Mouse (Mus musculus) cerebellum, adult 2 months (tissue): ENCODE results near the gene Brs3. TPM values are rescaled to one million over a fixed set of nuclear protein-coding genes. Genes with fewer than 3 reads are reported as not detected.

Source experiments
- DNase-seq, 2 experiments: peaks; one replicate each; pipeline ENCODE4 v3.0.0; 2021
- H3K27ac ChIP-seq: fragments of 200-500 bp; 2 replicates; pipeline ENCODE4 v1.5.1; 2012; ENCODE audit warnings: low read length, control low read depth, inconsistent platforms; ENCODE audit not compliant: insufficient read depth
- H3K27me3 ChIP-seq: fragments of 200-500 bp; 2 replicates; pipeline ENCODE4 v1.6.1; 2012; ENCODE audit warnings: inconsistent platforms, mild to moderate bottlenecking, low read length, moderate library complexity; ENCODE audit not compliant: control insufficient read depth, insufficient read depth
- H3K4me1 ChIP-seq: fragments of 200-500 bp; 2 replicates; pipeline ENCODE4 v1.6.1; 2011; ENCODE audit warnings: low read length; ENCODE audit not compliant: control insufficient read depth, insufficient read depth
- H3K4me3 ChIP-seq: fragments of 200-500 bp; replicated peaks from 2 replicates; pipeline ENCODE3; 2011; ENCODE audit warnings: mild to moderate bottlenecking, low read depth, low read length, control low read depth; ENCODE audit not compliant: insufficient read depth
- CTCF ChIP-seq: fragments of 200-500 bp; IDR thresholded peaks from 2 replicates; pipeline ENCODE4 v1.5.1; 2011; ENCODE audit warnings: low read depth, mild to moderate bottlenecking, control low read depth, low read length, moderate library complexity, borderline replicate concordance; ENCODE audit not compliant: insufficient read depth
- POLR2A ChIP-seq: fragments of 200-500 bp; IDR thresholded peaks from 2 replicates; pipeline ENCODE4 v1.6.1; 2011; ENCODE audit warnings: low read length, control low read depth, borderline replicate concordance; ENCODE audit not compliant: insufficient read depth
- WGBS: fragments of 180-500 bp; shearing (Covaris S2); methylation state at CpG from one replicate; pipeline ENCODE4 v1.1.7; 2018; 5-methylcytosine and 5-hydroxymethylcytosine counted together
- polyA plus RNA-seq: library from polyadenylated mRNA; depleted of rRNA; stranded (reverse); fragments of >200 nt; gene quantifications from 2 replicates; pipeline ENCODE4 v1.2.3, GENCODE M21; 2012; rRNA removed

Brs3 gene
- polyA plus RNA-seq = 0.05 and 0.10 TPM in 2 replicates

GRCm38 (mm10) chrX:57042774-57043173, at the start of gene Brs3:
Brs3 (plus strand) TSS chrX:57043074.
- DNase-seq = no peak
- Histone ChIP-seq H3K4me3 (no peak within 1 kb of the TSS), H3K27ac (no peak within 1 kb of the TSS), H3K27me3 (no peaks in the 10 kb centered on the region), H3K4me1 (no peaks in the 10 kb centered on the region)
- WGBS = 66% methylated on average over 5 of the region's 5 CpGs
- TF ChIP-seq CTCF = no peak
- TF ChIP-seq POLR2A = no peak

- TF ChIP-seq POLR2A (no peak), CTCF (no peak)
- no peak for DNase-seq
- Histone ChIP-seq H3K4me1 (no peaks in the 10 kb centered on the region), H3K4me3 (no peak overlapping the region), H3K27ac (no peak overlapping the region), H3K27me3 (no peaks in the 10 kb centered on the region)
- WGBS = 70% methylated on average over 2 of the region's 2 CpGs
Measured at GRCm38 (mm10) chrX:57012891-57013290, 30.0 kb upstream of the Brs3 start.

DNA sequence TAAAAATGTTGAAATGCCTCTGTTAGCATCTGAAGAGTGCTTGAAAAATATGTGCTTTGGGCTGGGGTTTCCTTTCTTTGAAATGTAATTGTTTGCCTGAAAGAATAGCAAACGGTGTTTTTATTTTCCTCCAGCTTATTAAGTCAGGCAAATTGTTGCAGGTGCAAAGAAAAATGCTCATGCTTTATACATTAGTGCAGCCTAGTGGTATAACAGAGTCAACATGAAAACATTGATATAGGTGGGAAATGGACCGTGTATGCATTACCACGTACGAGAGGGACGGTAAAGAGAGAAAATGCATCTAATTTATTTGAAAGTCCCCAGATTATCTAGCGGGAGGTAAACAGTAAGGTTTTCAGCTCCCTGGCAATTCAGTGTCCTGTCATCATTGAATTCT, 995 bp downstream of the Brs3 start:
- WGBS = 86% methylated on average over 6 of the region's 6 CpGs
- Histone ChIP-seq H3K4me1 (no peaks in the 10 kb centered on the region), H3K27me3 (no peaks in the 10 kb centered on the region), H3K4me3 (no peak overlapping the region), H3K27ac (no peak overlapping the region)
- TF ChIP-seq CTCF (no peak), POLR2A (no peak)
- no peak for DNase-seq

- no peak for TF ChIP-seq POLR2A
- DNase-seq = no peak
- peak overlapping the region; percentile 98 for H3K27ac ChIP-seq
- H3K4me3 ChIP-seq = peak overlapping the region; percentile 100
- 10% methylated on average over 4 of the region's 4 CpGs for WGBS
- H3K4me1 ChIP-seq = no peaks in the 10 kb centered on the region
- no peaks in the 10 kb centered on the region for H3K27me3 ChIP-seq
Measured at GRCm38 (mm10) chrX:57052848-57053173, 9.9 kb downstream of the Brs3 start.

DNA sequence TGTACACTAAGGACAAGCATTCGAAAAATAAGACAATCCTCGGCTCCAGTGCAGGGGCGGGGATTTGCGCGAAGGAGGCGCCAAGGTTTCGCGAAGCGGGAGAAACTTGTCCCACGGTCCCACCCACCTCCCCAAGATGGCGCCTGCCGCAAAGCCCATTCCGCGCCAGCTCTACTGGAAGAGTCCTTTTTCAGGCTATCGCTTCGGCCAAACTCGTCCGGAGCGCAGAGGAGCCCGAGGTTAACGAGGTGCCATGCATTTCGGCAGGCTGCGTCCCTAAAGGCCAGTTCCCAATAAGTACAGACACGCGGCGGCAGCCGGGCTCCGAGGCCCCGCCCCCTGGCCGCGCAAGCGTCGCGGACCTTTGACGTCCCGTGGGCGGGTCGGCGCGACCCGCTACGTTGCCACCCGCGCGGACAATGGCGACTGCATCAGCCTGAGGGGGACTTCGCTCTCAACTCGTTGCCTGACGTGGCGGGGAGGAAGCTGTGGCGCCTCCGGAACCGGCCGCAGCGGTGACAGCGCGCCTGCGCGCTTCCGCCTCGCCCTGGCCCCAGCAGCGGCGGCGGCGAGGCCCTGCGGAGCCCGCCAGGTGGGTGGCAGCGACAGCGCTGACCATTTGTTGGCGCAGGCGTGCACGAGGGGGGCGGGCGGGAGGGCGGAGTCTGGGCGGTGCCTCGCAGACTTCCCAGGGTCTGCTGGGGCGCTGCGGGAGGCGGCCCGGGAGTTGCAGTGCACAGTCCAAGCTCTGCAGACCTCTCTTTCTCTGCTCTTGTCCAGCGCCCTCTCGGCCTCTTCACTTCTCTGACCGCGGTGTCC, 10.5 kb downstream of the Brs3 start, which contains the start of gene Htatsf1:
Gene Htatsf1, plus strand, starts transcription at position 410 of the 819 bp plus-strand sequence.
- Histone ChIP-seq H3K27ac (peak within 1 kb of the TSS; percentile 98), H3K4me1 (no peaks in the 10 kb centered on the region), H3K27me3 (no peaks in the 10 kb centered on the region), H3K4me3 (peak within 1 kb of the TSS; percentile 100)
- TF ChIP-seq POLR2A = peak; percentile 56; the same call in 1 of the 2 replicates
- no peak for TF ChIP-seq CTCF
- DNase-seq = peak; percentile 80 to 90
- WGBS = 10% methylated on average over 83 of the region's 85 CpGs

- peak overlapping the region; percentile 100 for H3K4me3 ChIP-seq
- TF ChIP-seq POLR2A (no peak), CTCF (no peak)
- no peaks in the 10 kb centered on the region for H3K27me3 ChIP-seq
- no peaks in the 10 kb centered on the region for H3K4me1 ChIP-seq
- no peak overlapping the region for H3K27ac ChIP-seq
- no peak for DNase-seq
- 8% methylated on average over 11 of the region's 11 CpGs for WGBS
Measured at GRCm38 (mm10) chrX:57053993-57054385, 11.1 kb downstream of the Brs3 start.

- no peak for DNase-seq
- H3K4me3 ChIP-seq = no peak overlapping the region
- no peak overlapping the region for H3K27ac ChIP-seq
- 56% methylated on average over 5 of the region's 5 CpGs for WGBS
- H3K4me1 ChIP-seq = no peaks in the 10 kb centered on the region
- TF ChIP-seq CTCF = no peak
- no peak for TF ChIP-seq POLR2A
- no peaks in the 10 kb centered on the region for H3K27me3 ChIP-seq
Measured at GRCm38 (mm10) chrX:57081496-57081895, 38.6 kb downstream of the Brs3 start.

GRCm38 (mm10) chrX:57087806-57088205, 44.9 kb downstream of the Brs3 start, which contains the start of gene Vgll1:
Vgll1 (plus strand) TSS chrX:57088106.
- no peak for DNase-seq
- no peak within 1 kb of the TSS for H3K27ac ChIP-seq
- no peak within 1 kb of the TSS for H3K4me3 ChIP-seq
- WGBS = 82% methylated on average over 4 of the region's 4 CpGs
- TF ChIP-seq POLR2A = no peak
- no peak for TF ChIP-seq CTCF
- no peaks in the 10 kb centered on the region for H3K4me1 ChIP-seq
- H3K27me3 ChIP-seq = no peaks in the 10 kb centered on the region

Other genes with a start within 250 kb of the Brs3 start
- gene Map7d3, start 220.7 kb upstream of the Brs3 start, polyA plus RNA-seq = 0.11 TPM in 1 of 2 replicates, not detected in the other
- gene Adgrg4, start 172.9 kb upstream of the Brs3 start, polyA plus RNA-seq = not detected in 2 replicates
- gene Htatsf1, start 10.5 kb downstream of the Brs3 start, polyA plus RNA-seq = 44.2 and 48.3 TPM in 2 replicates
- gene Vgll1, start 45.0 kb downstream of the Brs3 start, polyA plus RNA-seq = not detected in 2 replicates
- not detected in 2 replicates for gene Cd40lg, start 169.1 kb downstream of the Brs3 start, polyA plus RNA-seq